Mouse (Mus musculus): ENCODE measurements at regions not wholly inside any gene's neighbourhood (a gene's known extent, or its start where the extent isn't known, plus 50 kb on each side); places are given as distances from the start of the nearest gene placed in this dataset.

- 77% methylated on average over 10 of the region's 10 CpGs for WGBS
- H3K27ac ChIP-seq: no peak overlapping the region
- H3K4me1 ChIP-seq (replicated peaks): no peaks in the 10 kb centered on the region
- no peak overlapping the region for H3K9ac ChIP-seq
- no peak overlapping the region for H3K4me2 ChIP-seq
- H3K9me3 ChIP-seq (replicated peaks): no peaks in the 10 kb centered on the region
- H3K36me3 ChIP-seq: no peaks in the 10 kb centered on the region
- H3K4me3 ChIP-seq: no peak overlapping the region
- no peaks in the 10 kb centered on the region for H3K27me3 ChIP-seq
- ATAC-seq (replicated peaks; ENCODE audit: insufficient number of reproducible peaks, insufficient read depth, low FRiP score, low read depth): no peak
Observed at GRCm38 (mm10) chr6:140112054-140112453, 70.8 kb upstream of the Plcz1 start.

GRCm38 (mm10) chr6:140108083-140108482 lies 66.8 kb upstream of the Plcz1 start:
- Histone ChIP-seq H3K4me2 (no peak overlapping the region), H3K4me1 (replicated peaks) (no peaks in the 10 kb centered on the region), H3K9ac (no peak overlapping the region), H3K27ac (no peak overlapping the region), H3K4me3 (no peak overlapping the region), H3K9me3 (replicated peaks) (no peaks in the 10 kb centered on the region), H3K36me3 (no peaks in the 10 kb centered on the region), H3K27me3 (no peaks in the 10 kb centered on the region)
- ATAC-seq (replicated peaks; ENCODE audit: insufficient number of reproducible peaks, insufficient read depth, low FRiP score, low read depth): no peak
- 70% methylated on average over 8 of the region's 8 CpGs for WGBS

- Histone ChIP-seq H3K27me3 (no peaks in the 10 kb centered on the region), H3K9ac (no peak overlapping the region), H3K36me3 (no peaks in the 10 kb centered on the region), H3K4me2 (no peak overlapping the region), H3K27ac (no peak overlapping the region), H3K4me1 (replicated peaks) (no peaks in the 10 kb centered on the region), H3K4me3 (no peak overlapping the region), H3K9me3 (replicated peaks) (no peaks in the 10 kb centered on the region)
- WGBS: 77% methylated on average over 16 of the region's 16 CpGs
- ATAC-seq (replicated peaks; ENCODE audit: insufficient number of reproducible peaks, insufficient read depth, low FRiP score, low read depth): no peak
Observed at GRCm38 (mm10) chr6:140107628-140108027, 66.4 kb upstream of the Plcz1 start.

GRCm38 (mm10) chr6:140106141-140106540 lies 64.9 kb upstream of the Plcz1 start:
- H3K4me1 ChIP-seq (replicated peaks): no peaks in the 10 kb centered on the region
- no peak overlapping the region for H3K4me3 ChIP-seq
- no peaks in the 10 kb centered on the region for H3K27me3 ChIP-seq
- H3K4me2 ChIP-seq: no peak overlapping the region
- 83% methylated on average over 5 of the region's 5 CpGs for WGBS
- ATAC-seq (replicated peaks; ENCODE audit: insufficient number of reproducible peaks, insufficient read depth, low FRiP score, low read depth): no peak
- no peaks in the 10 kb centered on the region for H3K9me3 ChIP-seq (replicated peaks)
- H3K27ac ChIP-seq: no peak overlapping the region
- no peak overlapping the region for H3K9ac ChIP-seq
- H3K36me3 ChIP-seq: no peaks in the 10 kb centered on the region

- no peaks in the 10 kb centered on the region for H3K27me3 ChIP-seq
- no peak overlapping the region for H3K9ac ChIP-seq
- no peak for ATAC-seq (replicated peaks; ENCODE audit: insufficient number of reproducible peaks, insufficient read depth, low FRiP score, low read depth)
- H3K4me3 ChIP-seq: no peak overlapping the region
- no peaks in the 10 kb centered on the region for H3K4me1 ChIP-seq (replicated peaks)
- H3K4me2 ChIP-seq: no peak overlapping the region
- H3K27ac ChIP-seq: no peak overlapping the region
- 54% methylated on average over 6 of the region's 6 CpGs for WGBS
- H3K9me3 ChIP-seq (replicated peaks): no peaks in the 10 kb centered on the region
- no peaks in the 10 kb centered on the region for H3K36me3 ChIP-seq
Observed at GRCm38 (mm10) chr6:140102043-140102442, 60.8 kb upstream of the Plcz1 start.

- no peaks in the 10 kb centered on the region for H3K27me3 ChIP-seq
- H3K36me3 ChIP-seq: no peaks in the 10 kb centered on the region
- peak overlapping the region; percentile 15; the same call in 1 of the 2 replicates for H3K4me2 ChIP-seq
- ATAC-seq (replicated peaks; ENCODE audit: insufficient number of reproducible peaks, insufficient read depth, low FRiP score, low read depth): peak; percentile 85
- no peaks in the 10 kb centered on the region for H3K9me3 ChIP-seq (replicated peaks)
- 39% methylated on average over 10 of the region's 10 CpGs for WGBS
- peaks cover 8% of the 10 kb centered on the region for H3K4me1 ChIP-seq (replicated peaks)
- no peak overlapping the region for H3K4me3 ChIP-seq
- no peak overlapping the region for H3K9ac ChIP-seq
- H3K27ac ChIP-seq: peak overlapping the region; percentile 75
Observed at GRCm38 (mm10) chr6:140095416-140095815, 54.2 kb upstream of the Plcz1 start.
